Mouse (Mus musculus): ENCODE results near the gene Ndufb10.

- TF ChIP-seq FLI1 (IDR thresholded peaks at IDR 0.05; ENCODE audit: low read length) = no peak
- no peak for TF ChIP-seq GATA1 (IDR thresholded peaks at IDR 0.05; ENCODE audit: borderline replicate concordance, low read length)
Observed at GRCm38 (mm10) chr17:24716166-24716682, 8.1 kb downstream of the Ndufb10 start.
